Mouse (Mus musculus): ENCODE measurements at regions not wholly inside any gene's neighbourhood (a gene's known extent, or its start where the extent isn't known, plus 50 kb on each side); places are given as distances from the start of the nearest gene placed in this dataset.

DNA sequence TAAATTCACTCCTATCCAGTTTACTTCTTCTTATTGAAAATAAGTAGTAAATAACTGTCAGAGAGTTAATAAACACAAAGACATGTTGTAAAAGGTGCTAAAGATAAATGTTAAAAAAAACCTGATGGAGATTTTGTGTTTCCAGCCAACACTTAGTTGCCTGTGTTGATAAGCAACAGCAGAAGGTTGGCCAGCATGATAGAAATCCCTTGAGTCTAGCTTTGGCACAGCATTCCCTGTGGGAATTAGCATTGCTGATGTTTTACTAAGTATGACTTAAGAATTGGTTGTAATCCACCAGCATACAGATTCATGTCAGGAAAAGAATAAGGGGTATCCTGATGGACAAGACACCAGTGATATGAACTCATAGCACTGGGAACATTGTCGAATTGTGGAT, 594.3 kb downstream of the Plod2 start:
- no peak for DNase-seq

DNA sequence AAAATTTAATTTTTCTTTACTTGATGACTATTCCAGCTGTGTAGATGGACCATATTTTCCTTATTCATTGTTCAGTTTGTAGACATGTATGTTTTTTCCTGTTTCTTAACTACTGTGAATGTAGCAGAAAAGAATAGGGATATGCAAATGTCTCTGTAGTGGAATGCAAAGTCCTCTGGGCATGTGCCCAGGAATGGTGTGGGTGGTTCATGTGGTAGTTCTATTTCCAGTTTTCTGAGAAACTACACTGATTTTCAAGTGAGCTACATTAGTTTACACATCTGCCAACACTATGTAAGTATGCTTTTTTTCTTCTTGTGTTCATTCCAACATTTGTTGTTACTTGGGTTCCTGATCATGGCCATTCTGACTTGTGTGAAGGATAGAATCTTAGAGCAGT, 628.0 kb downstream of the Plod2 start:
- DNase-seq = no peak

DNA sequence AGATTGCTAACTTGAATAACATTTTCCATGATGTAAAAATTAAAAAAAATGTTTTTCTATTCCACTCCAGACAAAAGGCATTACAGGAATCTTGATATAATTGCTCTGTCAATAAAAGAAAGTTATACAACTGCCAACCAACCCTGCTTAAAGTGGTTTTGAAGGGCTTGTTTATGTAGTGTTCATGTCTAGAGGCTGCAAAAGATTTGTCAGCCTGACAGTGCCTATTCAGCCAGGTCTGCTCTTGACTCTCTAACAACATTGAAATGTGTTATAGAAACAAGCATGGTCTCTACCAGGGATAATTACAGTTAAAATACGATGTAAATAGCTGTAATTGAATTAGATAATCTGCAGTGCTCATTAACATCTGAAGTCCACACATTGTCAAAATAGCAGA, 644.6 kb downstream of the Plod2 start:
- DNase-seq = no peak

DNA sequence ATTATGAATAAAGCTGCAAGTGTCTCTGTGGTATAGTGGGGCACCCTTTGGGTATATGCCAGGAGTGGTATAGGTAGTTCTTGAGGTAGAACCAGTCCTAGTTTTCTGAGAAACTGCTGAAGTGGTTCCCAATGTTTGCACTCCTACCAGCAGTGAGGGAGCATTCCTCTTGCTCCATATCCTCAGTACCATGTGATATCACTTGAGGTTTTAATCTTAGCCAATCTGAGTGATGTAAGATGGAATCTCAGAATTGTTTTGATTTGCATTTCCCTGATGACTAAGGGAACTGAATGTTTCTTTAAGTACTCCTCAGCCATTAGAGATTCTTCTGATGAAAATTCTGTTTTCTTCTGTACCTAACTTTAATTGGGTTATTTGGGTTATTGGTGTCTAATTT, 690.5 kb downstream of the Plod2 start:
- no peak for DNase-seq

DNA sequence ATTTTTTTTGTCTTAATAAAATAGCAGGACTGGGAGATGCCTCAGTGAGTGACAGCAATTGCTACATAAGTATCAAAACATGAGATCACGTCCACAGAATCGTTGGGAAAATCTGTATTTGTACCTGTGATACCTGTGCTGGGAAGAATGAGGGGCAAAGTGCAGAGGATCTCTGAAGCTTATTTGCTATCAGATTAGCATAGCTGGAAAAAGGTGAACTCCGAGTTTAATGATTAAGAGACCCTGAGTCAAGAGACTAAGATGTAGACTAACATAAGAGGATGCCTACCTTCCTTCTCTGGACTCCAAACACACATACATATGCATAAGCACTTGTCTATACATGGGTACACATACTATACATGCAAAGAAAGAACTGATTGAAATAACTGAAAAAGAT, 710.1 kb downstream of the Plod2 start:
- no peak for DNase-seq

DNA sequence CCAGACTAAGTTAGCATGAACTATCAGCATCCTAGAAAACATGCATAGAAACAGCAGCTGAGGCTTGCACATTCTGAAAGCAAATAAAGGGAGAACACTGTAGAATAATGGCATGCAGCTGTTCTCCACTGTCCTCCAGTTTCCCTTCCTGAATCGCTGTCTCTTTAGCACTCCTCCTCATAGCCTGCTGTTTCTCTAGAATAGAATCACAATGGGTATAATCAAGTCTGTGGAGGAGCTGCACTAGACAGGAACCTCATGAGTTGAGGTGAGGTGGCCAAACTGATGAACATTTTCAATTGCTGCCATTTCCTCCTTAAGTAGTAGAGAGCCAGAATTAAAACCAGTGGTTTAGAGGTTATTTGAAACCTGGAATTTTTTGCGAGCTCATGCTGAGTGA, 755.3 kb downstream of the Plod2 start:
- DNase-seq = no peak

DNA sequence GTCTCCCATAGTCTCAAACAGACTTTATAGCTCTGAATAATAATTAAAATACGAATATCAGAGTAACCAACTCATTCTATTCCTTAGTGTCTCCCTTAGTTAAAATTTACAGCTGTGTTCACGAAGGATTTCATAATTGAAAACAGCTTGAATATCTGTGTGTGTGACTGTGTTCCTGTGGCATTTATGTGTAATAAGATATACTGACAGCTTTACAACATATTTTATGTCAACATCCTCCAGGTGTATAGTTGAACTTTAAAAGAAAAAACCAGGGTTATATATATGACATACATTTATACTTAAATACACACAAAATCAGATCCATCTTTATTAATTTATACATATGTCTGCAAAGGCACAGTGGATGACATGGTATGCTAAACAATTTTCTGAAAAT, 764.7 kb downstream of the Plod2 start:
- no peak for DNase-seq

DNA sequence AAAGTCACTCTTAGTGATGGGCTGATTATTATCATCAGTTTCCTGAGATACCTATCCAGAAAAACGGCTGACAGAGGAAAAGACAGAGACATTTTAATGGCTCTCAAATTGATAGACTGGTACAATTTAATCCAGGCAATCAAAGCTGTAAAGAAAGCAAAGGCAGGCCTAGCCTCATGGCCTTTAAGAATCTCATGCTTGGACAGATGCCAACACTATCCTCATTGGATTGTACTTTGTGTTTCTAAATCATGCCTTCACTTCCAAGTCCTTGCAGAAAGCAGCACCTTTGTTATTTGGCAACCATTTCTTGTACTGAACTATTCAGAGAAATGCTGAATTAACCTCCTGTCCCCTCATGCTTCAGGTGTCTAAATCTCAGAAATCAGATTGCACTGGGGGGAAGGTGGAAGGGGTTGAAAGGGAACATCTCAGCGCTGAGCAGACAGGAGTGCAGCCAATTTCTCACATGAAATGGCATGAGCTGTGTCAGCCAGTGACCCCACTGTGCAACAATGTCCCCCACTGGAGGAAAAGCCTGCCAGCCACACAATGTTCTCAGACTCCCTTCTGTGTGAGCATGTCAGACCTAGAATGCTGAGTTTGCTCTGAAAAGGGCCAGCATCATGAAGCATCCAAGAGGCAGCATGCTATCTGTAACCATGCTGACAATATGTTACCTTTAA, 787.1 kb downstream of the Plod2 start:
- no peak for DNase-seq

All from kidney, postnatal 25 days (tissue).